Mouse (Mus musculus) heart, adult 9 months (tissue): ENCODE measurements around the gene Tgfb3.

ENCODE experiments used
- DNase-seq, 2 experiments: peaks; one replicate each; pipeline ENCODE4 v3.0.0; 2022; ENCODE audit warnings: low spot score in 2 of 2

Tgfb3 gene

DNA sequence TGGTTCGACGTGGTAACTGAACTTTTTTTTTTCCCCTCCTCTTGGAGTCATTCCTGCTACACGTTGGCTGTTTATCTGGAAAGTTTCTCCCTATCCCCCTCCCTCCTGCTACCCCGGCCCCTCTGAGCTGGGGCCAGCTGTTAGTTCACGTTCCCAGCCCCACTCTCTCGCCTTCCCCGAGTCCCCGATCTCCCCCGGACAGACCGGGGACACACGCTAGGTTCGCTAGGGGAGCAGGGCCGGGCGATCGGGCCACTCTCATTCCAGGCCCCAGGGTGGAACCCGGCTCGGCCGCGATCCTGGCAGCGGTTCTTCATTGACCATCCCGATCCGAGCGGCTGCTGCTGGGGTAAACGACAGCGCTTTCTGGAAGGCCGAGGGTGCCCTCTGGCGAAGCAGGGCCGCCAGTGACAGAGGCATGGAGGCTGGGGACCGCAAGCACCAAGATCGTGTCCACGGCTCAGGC lies 394 bp upstream of the Tgfb3 start:
- DNase-seq, result peak; percentile 93

DNA sequence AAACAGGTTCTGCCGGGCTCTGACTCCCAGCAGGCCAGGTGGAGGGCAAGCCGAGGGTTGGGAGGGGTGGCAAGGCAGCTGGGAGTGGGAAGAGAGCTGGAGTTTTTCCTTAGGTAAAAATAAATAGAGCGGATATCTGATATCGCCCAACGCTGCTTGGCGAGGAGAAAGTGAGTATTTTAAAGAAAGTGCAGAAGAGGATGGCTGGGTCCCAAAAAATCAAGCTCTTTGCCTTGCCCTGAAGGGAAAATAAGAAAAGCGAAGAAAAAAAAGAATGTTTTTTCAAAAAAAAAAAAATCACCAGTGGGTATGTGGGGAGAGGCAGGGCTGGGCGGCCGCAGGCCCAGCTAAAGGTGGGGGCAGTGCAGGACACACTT lies 677 bp downstream of the Tgfb3 start:
- DNase-seq, result no peak

DNA sequence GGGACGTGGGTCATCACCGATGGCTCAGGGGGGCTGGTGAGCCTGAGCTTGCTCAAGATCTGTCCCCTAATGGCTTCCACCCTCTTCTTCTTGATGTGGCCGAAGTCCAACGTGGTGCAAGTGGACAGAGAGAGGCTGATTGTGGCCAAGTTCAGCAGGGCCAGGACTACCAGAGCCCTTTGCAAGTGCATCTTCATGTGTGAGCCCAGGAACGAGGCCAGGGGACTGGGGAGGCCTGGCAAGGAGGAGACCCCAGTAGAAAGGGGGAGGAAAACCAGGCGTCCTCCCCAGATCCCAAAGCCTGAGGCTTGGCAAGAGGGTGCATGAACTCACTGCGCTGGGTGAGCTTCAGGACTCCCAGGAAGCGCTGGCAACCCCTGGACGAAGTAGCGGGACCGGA lies 1.1 kb downstream of the Tgfb3 start:
- DNase-seq, result peak in 1 of 2 experiments; percentile 31

DNA sequence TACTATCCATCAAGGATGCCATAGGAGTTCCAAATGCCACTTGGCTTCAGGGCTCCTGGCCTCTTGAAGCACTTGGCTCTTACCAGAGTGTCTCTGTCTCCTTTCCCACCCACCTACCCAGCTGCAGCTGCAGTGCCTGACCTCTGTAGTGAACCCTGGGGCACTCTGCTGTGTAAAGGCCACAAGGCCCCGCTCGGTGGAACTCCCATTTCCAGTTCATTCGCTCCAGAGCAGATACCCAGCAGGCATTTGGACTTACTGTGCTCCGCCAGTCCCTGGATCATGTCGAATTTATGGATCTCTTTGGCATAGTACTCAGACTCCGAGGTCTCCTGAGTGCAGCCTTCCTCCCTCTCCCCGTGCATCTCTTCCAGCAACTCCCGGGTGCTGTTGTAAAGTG lies 1.5 kb downstream of the Tgfb3 start:
- DNase-seq, result no peak

DNA sequence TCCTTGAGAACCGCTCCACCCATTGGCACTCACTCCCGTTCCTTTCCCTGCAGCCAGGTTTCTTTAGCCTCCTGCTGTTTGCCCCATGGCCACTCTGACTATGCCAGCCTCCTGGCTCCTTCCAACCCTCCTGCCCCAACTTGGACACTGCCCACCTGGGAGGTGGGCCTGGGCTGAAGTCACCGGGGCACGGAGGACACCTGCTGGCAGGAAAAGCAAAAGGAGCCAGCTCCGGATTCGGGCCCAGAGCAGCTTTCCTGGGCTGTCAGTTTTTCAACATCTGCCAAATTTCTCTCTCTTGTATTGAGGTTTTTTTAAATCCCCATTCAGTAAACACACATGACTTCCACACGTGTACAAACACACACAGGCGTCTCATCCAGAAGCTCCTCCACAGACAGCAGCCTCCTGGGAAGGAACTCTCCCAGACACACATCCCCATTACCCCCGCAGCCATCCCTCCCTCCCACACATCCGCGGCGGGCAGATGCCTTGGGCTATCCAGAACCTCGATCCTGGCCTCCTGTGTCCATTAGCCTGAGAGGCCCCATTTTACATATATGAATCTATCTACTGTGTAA lies 2.4 kb downstream of the Tgfb3 start:
- peak in 1 of 2 experiments; percentile 37 for DNase-seq

DNA sequence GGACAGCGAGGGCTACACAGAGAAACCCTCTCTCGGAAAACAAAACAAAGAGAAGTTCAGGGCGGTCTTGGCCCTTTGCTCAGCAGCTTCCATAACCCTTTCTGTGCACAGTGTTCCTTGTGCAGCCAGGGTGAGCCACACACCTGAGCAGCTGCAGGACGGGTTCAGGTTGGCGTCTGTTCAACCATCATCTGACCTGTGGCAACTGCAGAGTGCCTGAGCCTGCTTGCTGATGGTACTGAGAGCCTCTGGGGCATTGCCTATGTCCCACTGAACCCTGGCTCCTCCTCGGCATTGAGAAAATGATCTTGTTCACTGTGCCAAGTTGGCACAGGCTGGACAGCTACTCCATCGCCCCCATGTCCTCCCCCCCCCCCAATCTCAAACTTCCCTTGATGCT lies 3.5 kb downstream of the Tgfb3 start:
- no peak for DNase-seq

DNA sequence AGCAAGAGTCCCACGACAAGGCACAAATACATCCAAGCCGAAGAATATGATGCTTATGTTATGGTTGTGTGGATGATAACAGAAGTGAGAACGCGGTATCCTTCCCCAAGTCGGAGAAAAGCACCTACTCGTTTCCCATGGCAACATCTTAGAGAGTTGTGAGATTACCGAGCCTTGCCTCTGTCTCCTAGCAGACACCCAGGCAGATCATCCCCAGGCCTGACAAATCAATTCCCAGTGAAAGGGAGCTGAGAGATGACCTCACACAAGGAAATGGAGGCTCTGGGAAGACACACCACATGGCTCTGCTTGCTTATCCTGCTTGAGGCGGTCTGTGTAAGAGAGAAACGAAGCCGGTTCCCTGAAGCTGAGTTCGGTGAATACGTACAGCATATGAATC lies 4.2 kb downstream of the Tgfb3 start:
- DNase-seq, result no peak

DNA sequence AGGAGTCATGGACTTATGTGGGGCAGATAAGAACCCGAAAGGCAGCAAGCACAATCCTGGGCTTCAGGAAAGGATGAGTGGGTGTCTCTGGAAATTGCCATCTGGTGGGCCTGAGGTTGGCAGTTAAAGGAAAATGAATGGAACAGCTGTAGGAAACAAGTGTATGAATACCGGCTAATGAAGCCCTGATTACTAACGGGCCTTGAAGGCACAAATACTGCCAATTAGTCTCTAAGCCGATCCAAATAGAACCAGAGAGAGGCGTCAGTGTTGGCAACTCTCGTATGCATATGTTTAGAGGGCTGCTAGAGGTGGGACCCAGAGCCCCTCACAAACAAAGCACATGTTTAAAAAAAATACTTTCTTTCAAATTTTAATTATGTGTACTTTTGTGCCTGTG lies 7.4 kb downstream of the Tgfb3 start:
- DNase-seq, result no peak

DNA sequence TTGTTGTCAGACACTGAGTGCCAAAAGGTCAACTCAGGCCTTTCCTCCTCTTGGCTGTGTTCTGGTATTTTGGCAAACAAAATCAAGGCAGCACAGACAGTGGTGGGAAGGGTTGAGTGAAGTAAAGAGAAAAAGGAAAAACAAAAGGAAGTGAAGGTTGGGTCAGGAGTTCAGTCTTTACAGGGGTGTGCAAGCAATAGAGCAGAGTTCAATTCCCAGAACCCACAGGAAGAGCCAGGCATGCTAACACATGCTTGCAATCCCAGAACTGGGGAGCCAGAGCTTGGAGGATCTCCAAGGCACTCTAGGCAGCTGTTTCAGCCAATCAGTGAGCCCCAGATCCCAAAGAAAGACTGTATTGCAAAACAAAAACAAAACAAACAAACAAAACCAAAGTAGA lies 14.0 kb downstream of the Tgfb3 start:
- no peak for DNase-seq

DNA sequence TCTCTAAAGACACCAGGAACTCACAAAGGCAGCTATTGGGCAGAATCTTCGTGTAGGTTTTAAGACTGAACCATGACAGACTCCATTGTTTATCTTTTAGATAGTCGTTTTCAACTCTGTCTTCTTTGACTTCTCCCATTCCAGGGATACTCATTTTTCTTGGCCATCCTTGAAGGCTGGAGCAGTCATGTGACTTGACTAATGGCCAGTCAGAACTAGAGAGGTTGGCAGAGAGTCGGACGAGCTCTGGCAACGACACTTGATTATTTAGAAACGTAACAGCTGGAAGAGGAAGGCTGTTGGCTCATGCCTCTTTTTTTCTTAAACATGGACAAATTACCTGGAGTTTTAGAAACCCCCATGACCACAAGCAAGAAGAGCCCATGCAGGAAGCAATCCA lies 19.5 kb downstream of the Tgfb3 start:
- DNase-seq, result peak in 1 of 2 experiments; percentile 46

DNA sequence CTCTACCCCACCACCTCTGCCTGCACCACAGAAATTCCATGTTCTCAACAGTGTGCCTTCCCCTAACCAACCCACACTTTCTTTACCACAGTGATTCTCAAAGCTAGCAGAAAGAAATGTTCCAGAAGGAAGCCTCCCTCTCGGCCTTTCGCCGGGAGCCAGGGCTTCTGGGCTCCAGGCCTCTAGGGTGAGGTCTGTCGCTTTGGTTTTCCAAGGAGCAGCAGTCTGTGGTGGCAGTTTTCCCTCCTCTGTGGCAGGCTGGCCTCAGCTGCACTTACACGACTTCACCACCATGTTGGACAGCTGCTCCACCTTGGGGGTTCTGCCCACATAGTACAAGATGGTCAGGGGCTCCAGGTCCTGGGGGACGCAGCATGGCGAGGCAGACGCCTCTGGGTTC lies 21.3 kb downstream of the Tgfb3 start:
- DNase-seq, result no peak

DNA sequence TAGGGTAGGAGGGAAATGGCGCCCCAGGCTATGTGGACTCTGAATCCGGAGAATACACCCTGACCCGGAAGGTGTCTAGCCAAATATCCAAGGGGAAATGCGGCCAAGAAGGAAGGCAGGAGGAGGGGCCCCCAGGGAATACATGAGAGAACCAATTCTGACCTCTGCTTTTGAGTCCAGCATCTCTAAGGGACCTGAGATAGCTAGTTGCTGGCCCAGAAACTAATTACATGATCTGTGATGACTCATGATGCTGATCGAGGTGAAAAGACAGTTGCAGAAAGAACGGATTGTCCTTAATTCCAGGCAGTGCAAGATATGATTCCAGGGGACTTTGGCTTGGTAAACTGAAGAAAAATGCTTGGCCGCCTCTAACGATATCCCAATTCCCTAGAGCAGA lies 21.9 kb downstream of the Tgfb3 start:
- peak; percentile 39 to 43 for DNase-seq

DNA sequence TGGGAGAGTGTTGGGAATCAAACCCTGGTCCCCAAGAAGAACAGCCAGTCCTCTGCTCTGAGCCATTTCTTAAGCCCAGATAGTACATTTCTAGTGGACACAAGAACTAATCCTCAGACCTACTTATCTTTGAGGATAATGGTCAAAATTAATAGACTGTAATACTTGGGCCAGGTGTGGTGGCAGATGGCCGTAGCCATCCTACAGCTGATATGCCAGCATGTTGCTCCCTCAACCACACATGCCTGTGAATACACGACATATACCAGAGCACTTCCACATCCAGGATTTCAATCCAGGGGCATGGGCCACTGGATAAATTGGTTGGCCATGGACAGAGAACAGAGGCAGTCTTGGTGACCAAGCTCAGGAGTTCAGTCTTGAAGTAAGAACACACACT lies 23.5 kb downstream of the Tgfb3 start:
- no peak for DNase-seq

DNA sequence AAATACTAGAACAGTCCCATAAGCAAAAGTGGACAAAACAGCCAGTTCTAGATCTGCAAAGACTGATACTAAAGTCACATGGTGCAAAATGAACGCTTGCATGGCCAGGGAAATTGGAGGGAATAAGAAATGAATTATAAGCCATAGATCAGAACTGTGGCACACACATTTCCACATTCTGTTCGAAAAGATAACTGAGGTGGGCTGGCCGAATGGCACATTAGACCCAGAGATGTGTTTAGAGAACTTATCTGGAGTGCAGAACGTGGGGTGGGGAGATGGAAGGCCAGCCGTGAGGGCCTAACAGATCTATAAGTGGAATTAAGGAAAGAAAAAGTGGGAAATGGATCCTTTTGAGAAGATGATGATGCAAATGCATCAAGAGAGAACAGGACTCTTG lies 27.4 kb downstream of the Tgfb3 start:
- no peak for DNase-seq

DNA sequence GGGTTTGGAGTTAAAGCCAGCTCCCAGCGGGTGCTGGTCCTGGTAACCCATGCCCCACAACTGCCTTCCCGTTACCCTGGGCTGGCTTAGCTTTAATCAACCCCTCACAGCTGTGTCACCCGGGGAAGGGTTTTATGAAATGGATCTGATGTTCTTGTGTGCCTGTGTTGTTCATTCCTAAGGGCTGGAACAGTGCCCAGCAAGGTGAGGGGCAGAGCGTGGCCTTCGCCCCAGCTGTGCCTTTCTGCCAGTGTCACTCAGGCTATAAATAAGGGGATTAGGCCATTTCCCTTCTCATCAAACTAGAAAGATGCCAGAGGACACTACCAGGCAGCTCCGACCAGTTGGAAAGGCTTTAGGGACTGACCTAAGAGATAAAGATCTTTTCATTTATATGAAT lies 29.0 kb downstream of the Tgfb3 start:
- DNase-seq, result no peak

DNA sequence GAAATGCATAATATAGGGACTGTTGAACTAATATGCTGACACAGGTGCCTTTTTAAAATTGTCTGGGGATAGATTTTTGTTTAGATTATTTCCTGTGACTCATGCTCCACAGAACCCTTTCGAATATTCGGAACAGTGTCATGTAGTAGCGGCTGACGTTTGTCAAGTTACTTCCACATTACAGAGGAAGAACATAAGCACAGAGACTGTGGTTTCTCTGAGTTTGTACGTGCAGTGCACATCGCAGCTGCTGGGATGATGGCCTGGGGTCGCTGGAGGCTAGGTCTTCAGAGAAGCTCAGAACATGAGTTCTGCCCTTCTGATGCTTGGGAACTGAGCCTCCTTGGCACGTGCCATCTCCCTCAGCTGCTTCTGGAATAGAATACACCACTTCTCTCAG lies 31.5 kb downstream of the Tgfb3 start:
- DNase-seq, result no peak

DNA sequence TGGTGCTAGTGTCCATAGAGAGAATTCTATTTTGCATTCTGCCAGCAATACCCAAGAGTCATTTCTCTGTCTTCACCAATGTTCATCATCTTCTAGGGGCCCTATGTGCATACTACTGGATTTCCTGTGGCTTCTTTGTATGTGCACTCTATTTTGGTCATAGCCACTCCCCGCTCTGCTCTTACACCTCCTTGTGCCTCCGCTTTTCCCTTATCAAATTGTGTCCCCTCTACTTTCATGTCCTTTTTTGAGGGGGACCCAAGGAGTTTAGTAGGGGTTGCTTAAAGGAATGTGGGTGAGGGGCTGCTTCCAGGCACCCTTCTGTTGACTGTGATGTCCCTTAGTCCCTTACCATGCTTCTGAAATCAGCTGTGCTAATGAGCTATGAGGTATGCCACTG lies 32.1 kb downstream of the Tgfb3 start:
- DNase-seq, result no peak

DNA sequence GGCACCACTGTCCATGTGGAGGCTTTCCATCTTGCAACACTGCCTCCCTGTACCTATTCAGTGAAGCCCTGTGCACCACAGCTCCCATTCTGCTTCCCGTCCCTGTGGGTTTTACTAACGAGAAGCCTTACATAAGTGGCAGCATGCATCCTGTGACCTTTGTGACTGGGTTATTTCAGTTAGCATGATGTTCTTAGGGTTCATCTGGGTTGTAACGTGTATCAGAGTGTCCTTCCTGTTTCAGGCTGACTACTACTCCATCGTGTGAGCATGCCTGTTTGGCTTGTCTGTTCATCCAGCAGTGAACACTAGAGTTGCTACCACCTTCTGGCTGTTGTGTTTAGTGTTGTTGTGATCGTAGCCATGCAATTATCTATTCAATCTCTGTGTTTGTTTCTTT lies 32.7 kb downstream of the Tgfb3 start:
- DNase-seq, result no peak

DNA sequence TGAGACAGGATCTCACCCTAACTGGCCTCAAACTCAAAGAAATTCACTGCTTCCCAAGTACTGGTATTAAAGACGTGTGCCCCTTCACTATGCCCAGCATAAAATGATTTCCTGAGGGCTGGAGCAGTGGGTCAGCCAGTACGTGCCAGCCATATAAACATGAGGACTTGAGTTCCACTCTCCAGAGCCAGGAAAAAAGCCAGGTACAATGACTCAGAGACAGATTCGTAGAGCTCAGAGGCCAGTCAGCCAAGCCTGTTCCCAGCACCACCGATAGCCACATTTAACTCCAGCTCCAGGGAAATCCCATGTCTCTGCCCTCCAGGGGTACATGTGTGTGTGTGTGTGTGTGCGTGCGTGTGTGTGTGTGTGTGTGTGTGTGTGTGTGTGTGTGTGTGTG lies 39.1 kb downstream of the Tgfb3 start:
- DNase-seq, result no peak

DNA sequence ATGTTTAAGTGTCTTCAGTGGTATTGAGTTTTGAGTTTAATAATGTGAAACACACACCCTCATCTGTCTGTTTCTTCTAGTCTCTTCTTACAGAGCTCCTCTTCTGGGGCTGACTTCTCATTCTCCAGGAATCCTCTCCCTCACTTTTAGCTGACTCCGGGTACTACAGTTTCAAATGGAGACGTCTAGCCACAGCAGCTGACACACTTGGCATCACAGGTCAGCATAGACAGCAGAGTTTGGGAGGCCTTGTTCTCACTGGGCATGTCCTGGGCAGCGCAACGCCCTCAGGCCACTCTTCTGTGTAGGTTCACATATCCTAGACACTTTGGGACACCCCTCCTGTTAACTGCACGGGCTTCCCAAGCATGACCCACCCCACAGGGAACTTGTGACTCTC lies 39.8 kb downstream of the Tgfb3 start:
- DNase-seq, result no peak

DNA sequence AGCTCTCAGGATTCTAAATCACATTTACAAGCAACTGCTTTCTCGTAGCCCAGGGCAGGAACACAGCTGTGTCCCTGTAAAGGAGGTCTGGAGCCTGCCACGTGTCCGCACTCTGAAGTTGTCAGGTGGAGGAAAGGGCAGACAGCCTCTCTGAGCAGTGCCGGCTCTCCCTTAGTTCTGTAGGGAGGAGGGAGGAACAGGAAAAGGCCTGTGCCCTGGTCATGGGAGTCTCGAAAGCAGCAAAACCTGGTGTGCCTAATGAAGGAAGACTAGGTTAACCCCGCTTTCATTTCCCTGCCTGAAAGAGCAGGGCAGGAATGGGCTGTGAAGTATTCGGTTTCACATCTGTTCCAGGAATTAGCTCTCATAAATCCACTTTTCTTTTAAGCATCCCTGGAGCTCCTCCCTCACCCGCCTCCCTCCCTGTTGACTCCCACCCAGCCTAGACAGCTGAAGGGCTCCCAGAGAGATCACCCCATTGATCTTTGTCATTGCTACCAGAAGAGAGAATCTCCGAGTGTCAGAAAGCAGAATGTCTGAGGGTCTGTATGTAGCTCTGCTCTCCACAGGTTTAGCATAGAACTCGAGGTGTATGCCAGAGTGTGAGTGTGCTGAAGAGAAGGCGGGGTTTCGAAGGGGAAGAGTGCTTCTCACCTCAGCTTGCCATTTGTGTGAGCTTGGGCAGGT lies 41.5 kb downstream of the Tgfb3 start:
- DNase-seq, result no peak

DNA sequence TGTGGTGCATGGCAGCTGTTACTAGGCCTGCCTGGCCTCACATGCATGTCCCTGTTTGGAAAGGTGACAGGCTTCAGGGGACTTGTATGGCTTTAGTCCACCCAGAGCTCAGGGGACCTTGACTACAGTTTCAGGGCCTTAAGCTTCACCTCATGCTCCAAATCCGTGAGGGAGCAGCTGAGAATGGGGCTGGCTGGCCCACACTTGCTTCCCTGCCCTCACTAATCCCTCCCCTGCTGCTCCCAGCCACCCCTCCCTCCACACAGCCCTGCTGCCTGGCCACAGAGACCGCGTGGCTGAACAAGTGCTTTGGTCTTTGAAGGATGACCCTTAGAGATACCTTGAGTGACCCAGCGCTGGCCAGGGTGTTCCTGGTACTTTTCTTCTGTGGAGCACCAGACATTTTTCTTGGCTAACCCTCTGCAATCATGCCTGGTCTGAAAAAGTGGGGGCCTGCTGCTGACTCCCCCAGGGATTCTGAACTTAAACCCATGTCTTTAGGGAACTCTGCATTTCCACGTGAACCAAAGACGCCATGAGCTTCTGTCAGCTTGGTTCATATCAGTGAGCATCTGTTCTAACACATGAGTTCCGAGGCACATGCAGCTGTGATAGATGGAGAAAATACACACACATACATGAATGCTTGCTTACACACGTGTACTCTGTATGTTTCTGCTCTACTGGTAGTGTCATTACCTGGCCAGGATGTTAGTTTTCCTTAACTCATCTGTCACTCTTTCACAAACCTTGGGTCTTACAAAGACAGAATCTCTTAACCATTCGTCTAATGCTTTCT lies 42.3 kb downstream of the Tgfb3 start:
- DNase-seq, result no peak

DNA sequence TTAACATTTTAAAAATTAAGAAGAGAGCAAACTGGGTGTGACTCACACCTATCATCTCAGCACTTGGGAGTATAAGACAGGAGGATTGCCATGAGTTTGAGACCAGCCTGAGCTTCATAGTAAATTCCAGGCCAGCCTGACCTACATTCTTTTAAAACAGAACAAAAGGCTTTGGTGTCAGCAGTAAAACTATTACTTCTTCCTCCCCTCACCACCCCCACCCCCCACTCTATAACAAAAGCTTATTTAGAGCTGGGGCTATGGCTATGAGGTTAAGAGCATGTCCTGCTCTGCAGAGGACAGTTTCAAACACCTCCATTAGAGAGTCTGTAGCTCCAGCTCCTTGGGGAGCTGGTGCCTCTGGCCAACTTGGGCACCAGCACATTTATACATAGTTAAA lies 43.3 kb downstream of the Tgfb3 start:
- no peak for DNase-seq
